Mouse (Mus musculus): ENCODE measurements around the gene Sgms2. TPM values are rescaled to one million over a fixed set of nuclear protein-coding genes. Genes with fewer than 3 reads are reported as not detected.

The Sgms2 gene
- total and polyA plus RNA-seq, 3 experiments, result 0.92 to 2.5 (median 1.4) TPM

- intact Hi-C loops (cut with DNase I), result no loop called here
- H3K4me1 ChIP-seq (ENCODE audit: control insufficient read depth, insufficient read depth, low read length), result no peaks in the 10 kb centered on the region
- WGBS, result 77% methylated on average over 17 of the region's 17 CpGs
- H3K79me2 ChIP-seq (replicated peaks; ENCODE audit: control insufficient read depth, insufficient read depth, low read length), result no peaks in the 10 kb centered on the region
- no peak overlapping the region for H3K27ac ChIP-seq
- H3K4me3 ChIP-seq, result no peak overlapping the region
- no peak overlapping the region for H3K9ac ChIP-seq (ENCODE audit: low read depth, low read length)
- no peak for DNase-seq
- no peaks in the 10 kb centered on the region for H3K36me3 ChIP-seq (ENCODE audit: control insufficient read depth, insufficient read depth, low read length)
- no peaks in the 10 kb centered on the region for H3K27me3 ChIP-seq (ENCODE audit: control insufficient read depth, insufficient read depth, low read length)
- TF ChIP-seq CTCF (IDR thresholded peaks at IDR 0.05) (no peak), POLR2A (IDR thresholded peaks at IDR 0.05; ENCODE audit: insufficient read depth, low read depth, low read length) (no peak), EP300 (IDR thresholded peaks at IDR 0.05; ENCODE audit: insufficient read depth, low read depth, low read length) (no peak)
Measured at GRCm38 (mm10) chr3:131481976-131482712, 9.1 kb downstream of the Sgms2 start.

GRCm38 (mm10) chr3:131480659-131481058 is 10.6 kb downstream of the Sgms2 start:
- Histone ChIP-seq H3K4me3 (no peak overlapping the region), H3K79me2 (replicated peaks; ENCODE audit: control insufficient read depth, insufficient read depth, low read length) (no peaks in the 10 kb centered on the region), H3K9ac (ENCODE audit: low read depth, low read length) (no peak overlapping the region), H3K4me1 (ENCODE audit: control insufficient read depth, insufficient read depth, low read length) (no peaks in the 10 kb centered on the region), H3K27ac (no peak overlapping the region), H3K36me3 (ENCODE audit: control insufficient read depth, insufficient read depth, low read length) (no peaks in the 10 kb centered on the region), H3K27me3 (ENCODE audit: control insufficient read depth, insufficient read depth, low read length) (no peaks in the 10 kb centered on the region)
- 62% methylated on average over 3 of the region's 3 CpGs for WGBS
- peak; percentile 45 for TF ChIP-seq CTCF (IDR thresholded peaks at IDR 0.05)
- TF ChIP-seq POLR2A (IDR thresholded peaks at IDR 0.05; ENCODE audit: insufficient read depth, low read depth, low read length), result no peak
- no peak for TF ChIP-seq EP300 (IDR thresholded peaks at IDR 0.05; ENCODE audit: insufficient read depth, low read depth, low read length)
- DNase-seq, result no peak
- intact Hi-C loops (cut with DNase I), result no loop called here

GRCm38 (mm10) chr3:131479415-131479814 is 11.8 kb downstream of the Sgms2 start:
- no peaks in the 10 kb centered on the region for H3K27me3 ChIP-seq (ENCODE audit: control insufficient read depth, insufficient read depth, low read length)
- no peak for DNase-seq
- H3K27ac ChIP-seq, result no peak overlapping the region
- H3K36me3 ChIP-seq (ENCODE audit: control insufficient read depth, insufficient read depth, low read length), result no peaks in the 10 kb centered on the region
- intact Hi-C loops (cut with DNase I), result no loop called here
- no peak overlapping the region for H3K9ac ChIP-seq (ENCODE audit: low read depth, low read length)
- no peaks in the 10 kb centered on the region for H3K79me2 ChIP-seq (replicated peaks; ENCODE audit: control insufficient read depth, insufficient read depth, low read length)
- TF ChIP-seq CTCF (IDR thresholded peaks at IDR 0.05), result no peak
- H3K4me1 ChIP-seq (ENCODE audit: control insufficient read depth, insufficient read depth, low read length), result no peaks in the 10 kb centered on the region
- 90% methylated on average over 3 of the region's 3 CpGs for WGBS
- H3K4me3 ChIP-seq, result no peak overlapping the region

GRCm38 (mm10) chr3:131476002-131476401 is 15.2 kb downstream of the Sgms2 start:
- intact Hi-C loops (cut with DNase I), result no loop called here
- TF ChIP-seq CTCF (IDR thresholded peaks at IDR 0.05) (no peak), POLR2A (IDR thresholded peaks at IDR 0.05; ENCODE audit: insufficient read depth, low read depth, low read length) (no peak), EP300 (IDR thresholded peaks at IDR 0.05; ENCODE audit: insufficient read depth, low read depth, low read length) (no peak)
- H3K36me3 ChIP-seq (ENCODE audit: control insufficient read depth, insufficient read depth, low read length), result no peaks in the 10 kb centered on the region
- no peaks in the 10 kb centered on the region for H3K27me3 ChIP-seq (ENCODE audit: control insufficient read depth, insufficient read depth, low read length)
- no peaks in the 10 kb centered on the region for H3K4me1 ChIP-seq (ENCODE audit: control insufficient read depth, insufficient read depth, low read length)
- no peak for DNase-seq
- H3K4me3 ChIP-seq, result no peak overlapping the region
- no peak overlapping the region for H3K9ac ChIP-seq (ENCODE audit: low read depth, low read length)
- 88% methylated on average over 10 of the region's 10 CpGs for WGBS
- no peak overlapping the region for H3K27ac ChIP-seq
- H3K79me2 ChIP-seq (replicated peaks; ENCODE audit: control insufficient read depth, insufficient read depth, low read length), result no peaks in the 10 kb centered on the region

- H3K9ac ChIP-seq (ENCODE audit: low read depth, low read length), result no peak overlapping the region
- no peaks in the 10 kb centered on the region for H3K36me3 ChIP-seq (ENCODE audit: control insufficient read depth, insufficient read depth, low read length)
- DNase-seq, result peak in 1 of 2 experiments; percentile 16
- no peaks in the 10 kb centered on the region for H3K27me3 ChIP-seq (ENCODE audit: control insufficient read depth, insufficient read depth, low read length)
- WGBS, result 67% methylated on average over 13 of the region's 13 CpGs
- no peak overlapping the region for H3K4me3 ChIP-seq
- intact Hi-C loops (cut with DNase I), result no loop called here
- H3K4me1 ChIP-seq (ENCODE audit: control insufficient read depth, insufficient read depth, low read length), result no peaks in the 10 kb centered on the region
- no peaks in the 10 kb centered on the region for H3K79me2 ChIP-seq (replicated peaks; ENCODE audit: control insufficient read depth, insufficient read depth, low read length)
- TF ChIP-seq CTCF (IDR thresholded peaks at IDR 0.05), result no peak
- no peak for TF ChIP-seq EP300 (IDR thresholded peaks at IDR 0.05; ENCODE audit: insufficient read depth, low read depth, low read length)
- no peak for TF ChIP-seq POLR2A (IDR thresholded peaks at IDR 0.05; ENCODE audit: insufficient read depth, low read depth, low read length)
- H3K27ac ChIP-seq, result no peak overlapping the region
Measured at GRCm38 (mm10) chr3:131474526-131474925, 16.7 kb downstream of the Sgms2 start.

- Histone ChIP-seq H3K36me3 (ENCODE audit: control insufficient read depth, insufficient read depth, low read length) (no peaks in the 10 kb centered on the region), H3K4me3 (no peak overlapping the region), H3K79me2 (replicated peaks; ENCODE audit: control insufficient read depth, insufficient read depth, low read length) (no peaks in the 10 kb centered on the region), H3K9ac (ENCODE audit: low read depth, low read length) (no peak overlapping the region), H3K27ac (no peak overlapping the region), H3K27me3 (ENCODE audit: control insufficient read depth, insufficient read depth, low read length) (no peaks in the 10 kb centered on the region), H3K4me1 (ENCODE audit: control insufficient read depth, insufficient read depth, low read length) (no peaks in the 10 kb centered on the region)
- 44% methylated on average over 1 of the region's 1 CpGs for WGBS
- no peak for TF ChIP-seq CTCF (IDR thresholded peaks at IDR 0.05)
- TF ChIP-seq POLR2A (IDR thresholded peaks at IDR 0.05; ENCODE audit: insufficient read depth, low read depth, low read length), result no peak
- TF ChIP-seq EP300 (IDR thresholded peaks at IDR 0.05; ENCODE audit: insufficient read depth, low read depth, low read length), result no peak
- DNase-seq, result no peak
- intact Hi-C loops (cut with DNase I), result no loop called here
Measured at GRCm38 (mm10) chr3:131473496-131473895, 17.7 kb downstream of the Sgms2 start.

All from heart, adult 2 months (tissue).